Mouse (Mus musculus) gonadal fat pad, adult 2 months (tissue): Measurements from ENCODE around the gene Leprot. TPM values are rescaled to one million over a fixed set of nuclear protein-coding genes. Genes with fewer than 3 reads are reported as not detected.

ENCODE experiments used
- polyA plus RNA-seq: library from polyadenylated mRNA; depleted of rRNA; stranded (reverse); fragments of >200 nt; gene quantifications from 2 replicates; pipeline ENCODE4 v1.2.3, GENCODE M21; 2012; rRNA removed

Gene Leprot
- polyA plus RNA-seq, 1 experiment = 81.5 TPM

Other genes starting within 250 kb of the Leprot start
- gene Ak4, start 228.4 kb upstream of the Leprot start, polyA plus RNA-seq = 11.0 and 12.8 TPM in 2 replicates
- gene Dnajc6, start 151.1 kb upstream of the Leprot start, polyA plus RNA-seq = 1.8 and 2.7 TPM in 2 replicates
- 1.7 and 2.2 TPM in 2 replicates for gene Lepr, start 69.7 kb downstream of the Leprot start, polyA plus RNA-seq
- not detected in 2 replicates for gene B020004J07Rik, start 196.3 kb downstream of the Leprot start, polyA plus RNA-seq
- gene C130073F10Rik, start 246.1 kb downstream of the Leprot start, polyA plus RNA-seq = not detected in 2 replicates